Mouse (Mus musculus) heart, embryonic 10.5 days (tissue): Measurements from ENCODE around the gene Coa7. TPM values are rescaled to one million over a fixed set of nuclear protein-coding genes. Genes with fewer than 3 reads are reported as not detected.
A peak's percentile ranks its signal among the peaks of the same experiment; 100 is the strongest.
"Not testable (repeated sequence)": the region's sequence is repeated elsewhere in the genome, so short reads cannot be mapped to it uniquely, and the experiment has no call there.

ENCODE experiments used
- DNase-seq: peaks from one replicate; pipeline ENCODE4 v3.0.0-alpha.2; 2017; ENCODE audit warnings: low spot score
- H3K27ac ChIP-seq: fragments of 300-500 bp; sonication (generic); 2 replicates; pipeline ENCODE4 v1.5.1; 2016; ENCODE audit warnings: mild to moderate bottlenecking
- H3K27me3 ChIP-seq: fragments of 300-500 bp; sonication (generic); 2 replicates; pipeline ENCODE4 v1.6.1; 2016; ENCODE audit warnings: mild to moderate bottlenecking; ENCODE audit not compliant: poor library complexity, insufficient read depth, severe bottlenecking
- H3K36me3 ChIP-seq: fragments of 300-500 bp; sonication (generic); 2 replicates; pipeline ENCODE4 v1.6.1; 2016; ENCODE audit warnings: mild to moderate bottlenecking, moderate library complexity
- H3K4me1 ChIP-seq: fragments of 300-500 bp; sonication (generic); 2 replicates; pipeline ENCODE4 v1.6.1; 2016; ENCODE audit warnings: mild to moderate bottlenecking
- H3K4me3 ChIP-seq: fragments of 300-500 bp; sonication (generic); 2 replicates; pipeline ENCODE4 v1.5.1; 2016; ENCODE audit warnings: mild to moderate bottlenecking, moderate library complexity
- H3K9me3 ChIP-seq: fragments of 300-500 bp; sonication (generic); 2 replicates; pipeline ENCODE4 v1.6.1; 2016; ENCODE audit warnings: mild to moderate bottlenecking, moderate library complexity
- WGBS: fragments of 180-500 bp; shearing (Covaris S2); methylation state at CpG from one replicate; pipeline ENCODE4 v1.1.7; 2016; 5-methylcytosine and 5-hydroxymethylcytosine counted together
- polyA plus RNA-seq: library from polyadenylated mRNA; unstranded; fragments of >200 nt; fragmentation: Nextera tagmentation; extraction: Ambion mirVana; gene quantifications from 2 replicates; pipeline ENCODE4 v1.2.1, GENCODE M21; 2016

Coa7 gene
- polyA plus RNA-seq, 1 experiment from 2014 or later, result 58.4 TPM

DNA sequence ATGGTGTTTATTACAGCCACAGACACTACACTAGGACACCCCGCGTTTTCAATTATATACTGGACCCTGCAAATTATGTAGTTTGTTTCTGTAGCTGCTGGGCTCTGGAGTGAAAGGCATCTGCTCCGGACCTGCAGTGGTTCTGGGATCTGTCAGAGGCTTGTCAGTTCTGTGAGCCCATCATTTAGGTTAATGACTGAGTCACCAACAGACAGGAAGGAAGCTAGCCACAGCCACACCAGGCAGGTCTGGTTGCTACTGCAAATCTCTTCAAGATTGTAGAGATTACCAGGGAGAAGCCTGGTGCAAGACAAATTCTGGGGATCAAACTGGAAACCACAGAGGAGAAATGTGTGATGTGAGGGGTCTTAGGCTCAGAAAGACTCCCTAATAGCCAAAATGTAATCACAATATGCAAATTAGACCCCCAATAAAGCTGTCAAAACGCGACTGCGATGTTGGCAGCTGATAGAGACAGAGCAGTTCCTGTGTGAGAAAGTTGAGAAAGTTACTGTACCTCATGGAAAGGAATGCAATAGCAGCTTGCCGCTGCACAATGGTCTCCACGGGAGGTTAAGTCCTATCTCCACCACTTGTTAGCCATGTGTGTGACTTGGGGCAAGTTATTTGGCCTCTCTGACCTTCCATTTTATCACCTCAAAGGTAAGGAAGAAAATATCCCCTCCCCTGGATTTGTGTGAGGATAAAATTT is 22.1 kb downstream of the Coa7 start:
- H3K9me3 ChIP-seq, result no peaks in the 10 kb centered on the region
- 18% methylated on average over 8 of the region's 8 CpGs for WGBS
- H3K4me3 ChIP-seq, result no peak overlapping the region
- H3K4me1 ChIP-seq, result peaks cover 62% of the 10 kb centered on the region
- no peaks in the 10 kb centered on the region for H3K27me3 ChIP-seq
- H3K36me3 ChIP-seq, result no peaks in the 10 kb centered on the region
- H3K27ac ChIP-seq, result peak overlapping the region; percentile 86
- DNase-seq, result no peak

DNA sequence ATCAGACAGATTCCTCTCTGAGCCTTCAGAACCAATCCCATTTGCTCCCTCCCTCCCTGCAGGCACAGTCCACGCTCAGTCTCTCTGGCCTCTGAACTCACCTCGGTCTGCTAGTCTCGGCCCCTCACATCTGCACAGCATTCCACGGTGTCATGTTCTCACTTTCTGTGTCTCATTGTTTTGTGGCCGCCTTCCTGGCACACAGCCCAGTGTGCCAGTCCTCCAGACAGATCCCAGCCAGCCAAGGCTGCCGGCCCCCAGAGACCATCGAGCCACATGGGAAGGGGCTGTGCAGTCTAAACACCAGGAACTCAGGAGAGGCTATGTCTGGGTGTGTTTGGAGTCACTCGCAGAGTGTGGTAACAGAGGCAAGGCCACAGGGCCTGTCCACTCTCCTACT is 22.9 kb downstream of the Coa7 start:
- 5% methylated on average over 8 of the region's 8 CpGs for WGBS
- Histone ChIP-seq H3K4me1 (peaks cover 62% of the 10 kb centered on the region), H3K27me3 (no peaks in the 10 kb centered on the region), H3K27ac (peak overlapping the region; percentile 86), H3K36me3 (no peaks in the 10 kb centered on the region), H3K9me3 (no peaks in the 10 kb centered on the region), H3K4me3 (peak overlapping the region; percentile 6; the same call in 1 of the 2 replicates)
- DNase-seq, result peak; percentile 94

DNA sequence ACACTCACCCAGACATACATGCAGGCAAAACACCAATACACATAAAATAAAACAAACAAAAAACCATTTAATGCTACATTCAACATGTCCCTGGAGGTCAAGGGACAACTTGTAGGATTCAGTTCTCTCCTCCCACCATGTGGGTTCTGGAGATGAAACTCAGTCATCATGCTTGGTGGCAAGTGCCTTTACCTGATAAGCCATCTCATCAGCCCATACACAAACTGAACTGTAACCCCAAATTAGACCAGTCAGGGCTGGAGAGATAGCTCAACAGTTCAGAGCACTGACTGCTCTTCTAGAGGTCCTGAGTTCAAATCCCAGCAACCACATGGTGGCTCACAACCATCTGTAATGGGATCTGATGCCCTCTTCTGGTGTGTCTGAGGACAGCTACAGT is 25.7 kb downstream of the Coa7 start:
- H3K4me1 ChIP-seq, result peaks cover 66% of the 10 kb centered on the region
- H3K27ac ChIP-seq, result not testable (repeated sequence)

DNA sequence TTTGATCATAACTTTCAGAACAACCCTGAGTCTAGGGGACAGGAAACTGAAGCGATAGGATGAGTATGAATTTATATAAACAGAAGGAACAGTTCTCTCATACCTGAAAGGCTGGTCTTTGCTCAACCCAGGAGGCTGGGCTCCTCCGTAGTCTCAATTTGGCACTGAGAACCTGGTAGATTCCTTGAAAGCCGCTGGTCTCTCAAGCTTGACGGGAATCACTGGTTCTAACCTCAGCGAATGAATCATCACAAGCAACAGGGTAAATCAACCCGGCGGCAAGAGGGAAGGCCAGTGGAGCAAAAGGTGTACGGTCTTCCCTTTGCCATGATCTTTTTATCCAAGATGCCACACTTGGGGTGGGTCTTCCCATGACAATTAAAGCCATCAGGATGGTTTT is 29.5 kb downstream of the Coa7 start:
- 90% methylated on average over 8 of the region's 8 CpGs for WGBS
- Histone ChIP-seq H3K36me3 (no peaks in the 10 kb centered on the region), H3K27me3 (no peaks in the 10 kb centered on the region), H3K4me1 (peaks cover 70% of the 10 kb centered on the region), H3K27ac (peak overlapping the region; percentile 16; the same call in 1 of the 2 replicates), H3K4me3 (no peak overlapping the region), H3K9me3 (no peaks in the 10 kb centered on the region)
- no peak for DNase-seq

More for the DNA sequence above, 25.7 kb downstream of the Coa7 start:
- H3K4me3 ChIP-seq, H3K9me3 ChIP-seq, H3K27me3 ChIP-seq, H3K36me3 ChIP-seq, DNase-seq: not testable (repeated sequence)

DNA sequence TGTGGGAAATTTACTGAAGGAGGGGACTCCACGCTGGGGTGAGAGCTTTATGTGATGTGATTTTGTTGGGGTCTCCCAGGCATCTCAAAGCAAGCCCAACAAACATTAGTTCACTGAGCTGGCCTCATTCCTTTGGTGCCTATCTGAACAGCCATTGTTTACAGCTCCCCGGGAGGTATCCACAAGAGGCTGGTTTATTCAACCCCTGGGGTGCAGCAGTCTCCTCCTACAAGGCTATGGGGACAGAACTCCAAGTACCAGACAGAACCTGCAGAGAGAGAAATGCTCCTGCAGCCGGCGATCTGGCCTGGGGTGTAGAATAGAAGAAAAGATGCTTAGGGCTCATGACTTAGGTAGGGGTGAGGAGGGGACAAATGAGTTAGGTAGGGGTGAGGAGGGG is 30.6 kb downstream of the Coa7 start:
- no peak for DNase-seq
- H3K9me3 ChIP-seq, result no peaks in the 10 kb centered on the region

DNA sequence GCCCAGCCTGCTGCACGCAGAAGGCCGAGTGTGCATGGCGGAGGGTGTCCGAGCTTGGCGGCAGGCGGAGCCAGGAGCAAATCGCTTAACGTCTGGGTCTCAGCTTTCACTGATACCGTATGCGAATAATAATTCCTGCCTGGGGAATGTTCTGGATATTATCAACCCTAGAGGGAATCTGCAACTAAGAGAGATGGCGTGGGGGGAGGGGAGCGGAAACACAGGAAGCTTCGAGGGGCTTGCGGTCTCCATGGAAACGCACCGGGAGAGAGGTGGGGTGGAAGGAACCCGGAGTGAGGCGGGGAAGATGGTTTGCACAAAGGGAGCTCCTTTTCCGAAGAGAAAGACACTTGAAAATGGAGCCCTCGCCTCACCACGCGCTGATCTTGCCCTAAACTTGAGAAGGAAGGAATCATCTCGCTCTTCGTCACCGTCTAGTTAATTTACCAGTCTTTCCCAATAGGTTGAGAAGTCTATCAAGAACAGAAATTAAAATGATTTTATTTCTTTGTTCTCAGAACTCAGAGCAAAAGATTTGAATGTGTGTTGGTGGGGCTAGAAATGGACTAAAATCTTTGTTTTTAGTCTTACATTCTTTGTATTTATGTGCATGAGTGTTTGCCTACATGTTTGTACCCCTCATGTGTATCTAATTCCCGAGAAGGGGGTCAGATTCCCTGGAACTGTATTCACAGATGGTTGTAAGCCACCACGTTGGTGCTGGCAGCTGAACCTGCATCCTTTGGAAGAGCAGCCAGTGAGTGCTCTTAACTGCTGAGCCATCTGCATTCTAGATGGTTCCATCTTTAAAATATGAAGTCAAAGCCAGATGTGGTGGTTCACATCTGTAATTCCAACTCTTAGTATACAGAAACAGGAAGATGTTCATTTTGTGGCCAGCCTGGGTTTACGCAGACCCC is 32.5 kb downstream of the Coa7 start:
- H3K27ac ChIP-seq, result peak overlapping the region; percentile 86
- H3K9me3 ChIP-seq, result no peaks in the 10 kb centered on the region
- peak; percentile 92 for DNase-seq
- WGBS, result 7% methylated on average over 28 of the region's 28 CpGs
- H3K4me3 ChIP-seq, result peak overlapping the region; percentile 45
- no peaks in the 10 kb centered on the region for H3K36me3 ChIP-seq
- H3K4me1 ChIP-seq, result peaks cover 76% of the 10 kb centered on the region
- H3K27me3 ChIP-seq, result no peaks in the 10 kb centered on the region

More for the DNA sequence above, 30.6 kb downstream of the Coa7 start:
- WGBS, result 35% methylated on average over 4 of the region's 4 CpGs
- Histone ChIP-seq H3K27ac (peak overlapping the region; percentile 86), H3K4me1 (peaks cover 81% of the 10 kb centered on the region), H3K36me3 (no peaks in the 10 kb centered on the region), H3K27me3 (no peaks in the 10 kb centered on the region), H3K4me3 (no peak overlapping the region)

DNA sequence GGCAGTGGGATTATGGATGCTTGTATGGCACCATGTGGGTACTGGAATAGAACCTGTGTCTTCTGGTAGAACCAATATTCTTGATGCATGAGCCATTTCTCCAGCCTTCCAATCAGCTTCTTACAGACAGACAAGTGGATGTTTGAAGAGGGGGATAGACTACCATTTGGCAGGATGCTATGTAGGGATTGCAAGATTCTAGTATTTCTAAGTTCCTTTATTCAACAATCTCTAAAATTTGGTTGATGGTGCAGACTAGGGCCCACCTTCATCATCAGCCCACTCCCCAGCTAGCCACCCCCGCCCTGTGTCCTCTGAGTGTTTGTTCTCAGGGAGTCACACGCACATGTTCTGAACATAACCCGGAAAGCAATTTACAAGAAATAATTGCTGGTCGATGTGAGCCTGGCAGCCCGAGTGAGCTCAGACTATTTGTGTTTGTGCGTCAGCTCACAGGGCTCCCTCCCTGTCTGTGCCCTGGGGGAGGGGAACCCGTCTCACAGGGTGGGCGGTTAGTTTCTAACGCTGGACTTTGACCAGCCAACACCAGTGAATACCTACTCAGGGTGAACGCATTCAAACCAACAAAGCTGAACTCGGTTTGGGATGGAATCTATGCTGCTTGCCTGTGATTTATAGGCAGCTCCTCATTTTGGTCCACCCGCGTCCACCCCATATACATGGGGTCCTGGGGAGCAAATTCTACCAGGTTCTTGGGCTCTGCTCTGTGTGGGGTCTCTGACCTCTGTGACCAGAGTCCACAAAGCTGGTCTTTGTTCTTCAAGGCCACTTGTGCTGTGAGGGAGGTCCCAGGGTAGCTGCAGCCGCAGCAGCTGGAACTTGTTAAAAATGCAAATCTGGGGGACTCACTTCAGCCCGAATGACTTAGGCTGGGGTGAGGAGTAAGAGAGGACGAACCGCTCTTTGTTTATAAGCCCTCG is 34.7 kb downstream of the Coa7 start:
- no peaks in the 10 kb centered on the region for H3K36me3 ChIP-seq
- no peaks in the 10 kb centered on the region for H3K27me3 ChIP-seq
- H3K4me1 ChIP-seq, result peaks cover 59% of the 10 kb centered on the region
- H3K4me3 ChIP-seq, result peak overlapping the region; percentile 27
- peak; percentile 84 for DNase-seq
- no peaks in the 10 kb centered on the region for H3K9me3 ChIP-seq
- peak overlapping the region; percentile 90 for H3K27ac ChIP-seq
- WGBS, result 12% methylated on average over 18 of the region's 18 CpGs

DNA sequence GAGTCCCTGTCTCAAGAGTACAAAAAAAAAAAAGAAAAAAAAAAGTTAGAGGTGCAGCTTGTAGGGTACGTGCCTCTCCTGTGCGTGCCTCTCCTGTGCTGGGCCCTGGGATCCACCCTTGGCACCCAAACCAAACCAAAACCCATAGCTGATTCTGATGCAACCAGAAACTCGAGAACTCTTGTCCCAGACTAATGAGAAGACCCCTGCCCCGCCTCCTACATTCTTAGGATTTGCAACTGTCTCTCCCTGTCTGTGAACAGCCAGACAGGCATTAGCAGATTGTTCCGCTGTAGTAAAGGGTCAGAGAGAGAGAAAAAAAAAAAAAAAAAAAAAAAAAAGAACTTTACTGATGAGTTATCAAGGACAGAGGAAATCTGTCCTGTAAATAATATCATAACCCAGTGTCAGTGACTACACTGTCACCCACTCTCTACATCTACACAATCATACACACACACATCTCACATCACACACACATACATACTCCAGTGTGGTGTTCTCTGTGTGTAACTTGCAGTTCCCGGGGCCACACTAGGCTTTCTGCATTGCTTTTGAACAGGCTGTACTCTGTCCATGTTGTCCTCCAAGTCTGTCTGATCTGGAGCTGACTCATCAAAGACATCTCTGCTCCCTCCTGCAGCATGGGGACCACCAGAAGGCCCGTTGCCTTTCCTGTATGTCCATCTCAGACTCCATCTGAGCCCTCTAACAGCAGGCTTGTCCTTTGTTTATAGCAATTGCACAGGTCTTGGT is 35.6 kb downstream of the Coa7 start:
- Histone ChIP-seq H3K27me3 (no peaks in the 10 kb centered on the region), H3K9me3 (no peaks in the 10 kb centered on the region), H3K4me3 (0 out of 2 replicates have a peak overlapping the region, but pooled peaks have one; percentile 27), H3K27ac (peak overlapping the region; percentile 90), H3K4me1 (peaks cover 57% of the 10 kb centered on the region), H3K36me3 (no peaks in the 10 kb centered on the region)
- no peak for DNase-seq
- 12% methylated on average over 7 of the region's 7 CpGs for WGBS

DNA sequence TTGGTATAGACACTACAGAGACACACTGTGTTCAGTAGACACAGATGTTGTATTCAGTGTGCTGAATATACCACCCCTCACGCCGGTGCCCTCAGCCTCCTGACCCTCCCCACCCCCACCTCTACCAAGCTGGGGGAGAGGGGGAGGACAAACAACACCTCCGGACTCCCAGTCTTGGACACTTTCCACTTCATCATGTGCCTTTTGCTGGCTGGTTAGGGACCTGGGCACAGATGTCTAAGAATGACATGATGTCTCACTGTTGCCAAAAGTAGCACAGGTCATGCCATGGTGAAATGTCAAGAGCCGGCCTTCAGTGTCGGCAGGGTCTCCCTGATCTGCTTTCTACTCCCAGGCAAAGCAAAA is 36.2 kb downstream of the Coa7 start:
- WGBS, result 18% methylated on average over 5 of the region's 5 CpGs
- DNase-seq, result no peak
- no peaks in the 10 kb centered on the region for H3K27me3 ChIP-seq
- peak overlapping the region; percentile 90 for H3K27ac ChIP-seq
- peaks cover 52% of the 10 kb centered on the region for H3K4me1 ChIP-seq
- no peaks in the 10 kb centered on the region for H3K36me3 ChIP-seq
- H3K9me3 ChIP-seq, result no peaks in the 10 kb centered on the region
- peak overlapping the region; percentile 22; the same call in 1 of the 2 replicates for H3K4me3 ChIP-seq

DNA sequence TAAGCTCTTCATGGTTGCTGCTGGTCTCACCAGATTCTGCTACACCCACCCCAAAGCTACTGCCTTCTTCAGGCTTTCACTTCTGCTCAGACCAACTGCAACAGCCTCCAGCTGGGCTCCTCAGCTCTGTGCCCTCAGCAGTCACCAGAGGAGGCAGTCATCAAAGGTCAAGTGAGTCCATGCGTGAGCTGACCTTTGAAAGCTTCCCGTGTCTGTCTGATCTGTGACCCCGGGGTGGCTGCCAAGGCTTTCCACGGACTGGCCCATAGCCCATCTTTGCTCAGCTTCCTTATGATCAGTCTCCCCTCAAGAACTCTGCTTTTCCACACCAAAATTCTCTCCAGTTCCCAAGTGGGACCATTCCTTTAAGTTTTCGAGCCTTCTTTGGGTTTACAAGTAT is 41.3 kb downstream of the Coa7 start:
- no peak overlapping the region for H3K4me3 ChIP-seq
- no peak for DNase-seq
- H3K36me3 ChIP-seq, result no peaks in the 10 kb centered on the region
- WGBS, result 31% methylated on average over 5 of the region's 5 CpGs
- no peaks in the 10 kb centered on the region for H3K27me3 ChIP-seq
- 0 out of 2 replicates have a peak overlapping the region, but pooled peaks have one; percentile 42 for H3K27ac ChIP-seq
- peaks cover 28% of the 10 kb centered on the region for H3K4me1 ChIP-seq
- no peaks in the 10 kb centered on the region for H3K9me3 ChIP-seq

DNA sequence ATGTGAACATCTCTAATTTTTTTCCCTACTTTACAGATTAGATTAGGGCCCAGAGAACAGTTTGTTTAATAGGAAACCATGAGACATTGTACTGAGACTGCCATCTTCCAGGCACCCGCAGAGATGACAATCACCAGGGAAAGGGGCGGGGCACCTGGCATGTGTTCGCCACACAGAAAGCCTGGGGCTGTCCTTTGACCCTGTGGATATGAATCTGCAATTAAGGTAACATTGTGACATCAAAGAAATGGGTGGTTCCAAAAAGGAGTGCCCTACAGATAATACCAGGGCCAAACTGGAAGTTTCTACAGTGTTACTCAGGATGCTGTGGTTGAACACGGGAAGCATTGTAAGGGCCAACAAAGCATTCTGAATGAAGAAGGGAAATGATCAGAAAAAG is 42.5 kb downstream of the Coa7 start:
- Histone ChIP-seq H3K27ac (no peak overlapping the region), H3K36me3 (no peaks in the 10 kb centered on the region), H3K4me3 (no peak overlapping the region), H3K27me3 (no peaks in the 10 kb centered on the region), H3K4me1 (peaks cover 27% of the 10 kb centered on the region), H3K9me3 (no peaks in the 10 kb centered on the region)
- 65% methylated on average over 4 of the region's 4 CpGs for WGBS
- DNase-seq, result no peak

DNA sequence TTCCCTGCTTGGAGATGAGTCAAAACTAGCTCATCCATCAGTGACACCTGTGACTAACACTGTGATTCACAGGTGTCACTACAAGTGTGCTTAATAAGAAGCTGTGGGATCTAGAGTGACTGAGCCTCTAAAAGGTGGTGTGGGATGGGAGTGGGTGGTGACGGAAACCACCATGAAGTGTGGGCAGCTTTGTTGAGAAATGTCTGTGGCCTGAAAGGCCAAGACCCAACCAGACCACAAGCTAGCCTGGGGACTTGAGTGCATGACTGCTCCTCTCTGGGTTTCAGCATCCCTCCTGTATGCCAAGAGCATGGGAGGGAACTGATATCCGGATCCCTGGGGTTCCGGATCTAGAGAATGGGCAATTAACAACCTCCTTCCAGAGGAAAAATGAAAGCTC is 43.5 kb downstream of the Coa7 start:
- Histone ChIP-seq H3K4me3 (no peak overlapping the region), H3K27me3 (no peaks in the 10 kb centered on the region), H3K27ac (0 out of 2 replicates have a peak overlapping the region, but pooled peaks have one; percentile 60), H3K4me1 (peaks cover 27% of the 10 kb centered on the region), H3K36me3 (no peaks in the 10 kb centered on the region), H3K9me3 (no peaks in the 10 kb centered on the region)
- WGBS, result 85% methylated on average over 3 of the region's 3 CpGs
- DNase-seq, result no peak
